Mouse (Mus musculus) adrenal gland, adult 8-10 months (tissue): ENCODE results near the gene Zfp317. TPM values are rescaled to one million over a fixed set of nuclear protein-coding genes. Genes with fewer than 3 reads are reported as not detected.
"Not testable (repeated sequence)": the region's sequence is repeated elsewhere in the genome, so short reads cannot be mapped to it uniquely, and the experiment has no call there.

Source experiments
- DNase-seq: peaks from one replicate; pipeline ENCODE4 v3.0.0; 2022
- total RNA-seq, 4 experiments: library from RNA; stranded (reverse); gene quantifications; 2 replicates each; pipeline ENCODE4 v1.2.4; 2022

The Zfp317 gene
- 10 to 100 TPM; 23.0 to 33.8 (median 26.1) TPM for total RNA-seq

- peak; percentile 94 for DNase-seq
Observed at GRCm38 (mm10) chr9:19621843-19622822, at the start of gene Zfp317. Gene Zfp317, plus strand, starts transcription at chr9:19622102.

GRCm38 (mm10) chr9:19582317-19582716 lies 39.6 kb upstream of the Zfp317 start, which contains the start of gene Olfr855:
Gene Olfr855, plus strand, starts transcription at chr9:19582617.
- no peak for DNase-seq

- no peak for DNase-seq
Observed at GRCm38 (mm10) chr9:19621297-19621696, 605 bp upstream of the Zfp317 start.

GRCm38 (mm10) chr9:19629574-19629973 lies 7.7 kb downstream of the Zfp317 start:
- DNase-seq, result no peak

GRCm38 (mm10) chr9:19645193-19645592 lies 23.3 kb downstream of the Zfp317 start:
- DNase-seq, result no peak

GRCm38 (mm10) chr9:19690281-19690680 lies 68.4 kb downstream of the Zfp317 start:
- no peak for DNase-seq

GRCm38 (mm10) chr9:19691426-19691825 lies 69.5 kb downstream of the Zfp317 start:
- no peak for DNase-seq

- DNase-seq, result no peak
Observed at GRCm38 (mm10) chr9:19692430-19692829, 70.5 kb downstream of the Zfp317 start.

- not testable (repeated sequence) for DNase-seq
Observed at GRCm38 (mm10) chr9:19694285-19694684, 72.4 kb downstream of the Zfp317 start.

GRCm38 (mm10) chr9:19694898-19695379 lies 73.0 kb downstream of the Zfp317 start:
- not testable (repeated sequence) for DNase-seq

Other genes starting within 250 kb of the Zfp317 start
- not detected for gene Olfr847, start 243.4 kb upstream of the Zfp317 start, total RNA-seq
- gene Olfr849, start 181.8 kb upstream of the Zfp317 start, total RNA-seq, result not detected
- gene Olfr850, start 143.9 kb upstream of the Zfp317 start, total RNA-seq, result not detected
- gene Olfr851, start 128.8 kb upstream of the Zfp317 start, total RNA-seq, result not detected
- gene Olfr853, start 81.0 kb upstream of the Zfp317 start, total RNA-seq, result not detected
- gene Olfr854, start 54.7 kb upstream of the Zfp317 start, total RNA-seq, result not detected
- not detected for gene Olfr855, start 39.5 kb upstream of the Zfp317 start, total RNA-seq
- under 1 TPM in 1 of 4 experiments, not detected in 3; 0.17 TPM for gene Olfr857, start 87.3 kb downstream of the Zfp317 start, total RNA-seq
- not detected for gene Olfr58, start 158.2 kb downstream of the Zfp317 start, total RNA-seq
- not detected for gene Olfr859, start 182.8 kb downstream of the Zfp317 start, total RNA-seq
- gene Olfr860, start 227.6 kb downstream of the Zfp317 start, total RNA-seq, result not detected